Mouse (Mus musculus) myocyte (in vitro differentiated cells): ENCODE results near the gene Slc11a2. TPM values are rescaled to one million over a fixed set of nuclear protein-coding genes. Genes with fewer than 3 reads are reported as not detected.
"Not testable (repeated sequence)": the region's sequence is repeated elsewhere in the genome, so short reads cannot be mapped to it uniquely, and the experiment has no call there.

Experiments used
- H3K27me3 ChIP-seq: one replicate; pipeline ENCODE4 v1.6.1; 2011; ENCODE audit not compliant: control insufficient read depth, insufficient read depth, insufficient read length
- H3K36me3 ChIP-seq: one replicate; pipeline ENCODE4 v1.6.1; 2011; ENCODE audit not compliant: control insufficient read depth, insufficient read depth
- H3K4me2 ChIP-seq: one replicate; pipeline ENCODE4 v1.6.1; 2011; ENCODE audit warnings: low read depth, control low read depth
- H3K4me3 ChIP-seq: one replicate; pipeline ENCODE4 v1.5.1; 2011; ENCODE audit warnings: mild to moderate bottlenecking, control low read depth, moderate library complexity
- H3K79me2 ChIP-seq: one replicate; pipeline ENCODE4 v1.6.1; 2011; ENCODE audit not compliant: control insufficient read depth, insufficient read depth
- H3ac ChIP-seq: one replicate; pipeline ENCODE4 v1.6.1; 2011; ENCODE audit not compliant: control insufficient read depth, insufficient read length
- CEBPB ChIP-seq: IDR thresholded peaks from 2 replicates; pipeline ENCODE4 v1.6.1; 2011; ENCODE audit warnings: mild to moderate bottlenecking, moderate library complexity; ENCODE audit not compliant: poor library complexity, insufficient read depth, severe bottlenecking
- E2F4 ChIP-seq: IDR thresholded peaks from one replicate; pipeline ENCODE4 v1.6.1; 2011; ENCODE audit warnings: mild to moderate bottlenecking, control low read depth, moderate library complexity; ENCODE audit not compliant: insufficient read depth
- MAX ChIP-seq: IDR thresholded peaks from one replicate; pipeline ENCODE4 v1.6.1; 2011; ENCODE audit warnings: low read depth, mild to moderate bottlenecking, control low read depth
- MYOD1 ChIP-seq, 3 experiments: IDR thresholded peaks; one replicate each; pipeline ENCODE4 v1.6.1; 2011; ENCODE audit warnings: control low read depth in 2 of 3, low read depth in 2 of 3, mild to moderate bottlenecking in 2 of 3, moderate library complexity in 1 of 3; ENCODE audit not compliant: insufficient read length in 2 of 3, control insufficient read depth in 1 of 3
- MYOG ChIP-seq, 3 experiments: IDR thresholded peaks; one replicate each; pipeline ENCODE4 v1.6.1; 2011; ENCODE audit warnings: control low read depth in 2 of 3, low read depth in 2 of 3, mild to moderate bottlenecking in 2 of 3; ENCODE audit not compliant: insufficient read length in 2 of 3, control insufficient read depth in 1 of 3, insufficient read depth in 1 of 3
- POLR2A ChIP-seq: IDR thresholded peaks from one replicate; pipeline ENCODE4 v1.6.1; 2011; ENCODE audit warnings: low read depth, mild to moderate bottlenecking, control low read depth, moderate library complexity; ENCODE audit not compliant: insufficient read length
- POLR2AphosphoS2 ChIP-seq: IDR thresholded peaks from one replicate; pipeline ENCODE4 v1.6.1; 2011; ENCODE audit warnings: low read depth, control low read depth; ENCODE audit not compliant: insufficient read length
- REST ChIP-seq: IDR thresholded peaks from one replicate; pipeline ENCODE4 v1.6.1; 2011; ENCODE audit warnings: mild to moderate bottlenecking, control low read depth, moderate library complexity; ENCODE audit not compliant: insufficient read depth, insufficient read length
- SRF ChIP-seq: IDR thresholded peaks from one replicate; pipeline ENCODE4 v1.6.1; 2011; ENCODE audit warnings: low read depth; ENCODE audit not compliant: control insufficient read depth, insufficient read length
- TCF12 ChIP-seq: IDR thresholded peaks from one replicate; pipeline ENCODE4 v1.6.1; 2011; ENCODE audit warnings: mild to moderate bottlenecking, control low read depth; ENCODE audit not compliant: poor library complexity, insufficient read depth, severe bottlenecking
- TCF3 ChIP-seq: IDR thresholded peaks from one replicate; pipeline ENCODE4 v1.6.1; 2011; ENCODE audit warnings: low read depth, control low read depth; ENCODE audit not compliant: insufficient read length
- USF1 ChIP-seq: IDR thresholded peaks from one replicate; pipeline ENCODE4 v1.6.1; 2011; ENCODE audit warnings: low read depth, mild to moderate bottlenecking, control low read depth, moderate library complexity
- polyA plus RNA-seq: library from polyadenylated mRNA; unstranded; fragments of >200 nt; fragmentation: generic; extraction: Trizol; gene quantifications from one replicate; pipeline ENCODE4 v1.2.1, GENCODE M21; 2012; ENCODE audit warnings: missing spikeins

Gene Slc11a2
- polyA plus RNA-seq, 1 experiment, result 48.2 TPM

- H3ac ChIP-seq, result no peak overlapping the region
- H3K4me3 ChIP-seq, result no peak overlapping the region
- no peak overlapping the region for H3K4me2 ChIP-seq
- no peaks in the 10 kb centered on the region for H3K36me3 ChIP-seq
- H3K27me3 ChIP-seq, result no peaks in the 10 kb centered on the region
- TF ChIP-seq MYOG (IDR thresholded peaks at IDR 0.05; ENCODE audit: control insufficient read depth in 1 of 3, insufficient read depth in 1 of 3, insufficient read length in 2 of 3, low read depth in 2 of 3) (peak in 1 of 3 experiments; percentile 34), TCF3 (no peak), POLR2AphosphoS2 (no peak), MAX (no peak), TCF12 (peak; percentile 36), POLR2A (no peak), REST (no peak), CEBPB (no peak), MYOD1 (IDR thresholded peaks at IDR 0.05; ENCODE audit: control insufficient read depth in 1 of 3, insufficient read length in 2 of 3, low read depth in 2 of 3) (peak; percentile 87 to 92 (median 87)), SRF (no peak)
- no peaks in the 10 kb centered on the region for H3K79me2 ChIP-seq
Measured at GRCm38 (mm10) chr15:100428296-100428905, 3.5 kb upstream of the Slc11a2 start.

- Histone ChIP-seq H3K79me2 (peaks cover 31% of the 10 kb centered on the region), H3K4me3 (peak overlapping the region; percentile 31)
Measured at GRCm38 (mm10) chr15:100423916-100424315, 956 bp downstream of the Slc11a2 start.

GRCm38 (mm10) chr15:100422899-100423860 lies 1.7 kb downstream of the Slc11a2 start:
- Histone ChIP-seq H3K4me3 (peak overlapping the region; percentile 31), H3K79me2 (peaks cover 38% of the 10 kb centered on the region), H3ac (peak overlapping the region; percentile 62), H3K4me2 (peak overlapping the region; percentile 100), H3K36me3 (no peaks in the 10 kb centered on the region), H3K27me3 (no peaks in the 10 kb centered on the region)
- peak; percentile 97 for TF ChIP-seq POLR2A
- peak; percentile 90 for TF ChIP-seq POLR2AphosphoS2
- TF ChIP-seq E2F4, result peak; percentile 63
- TF ChIP-seq MYOD1 (IDR thresholded peaks at IDR 0.05; ENCODE audit: control insufficient read depth in 1 of 3, insufficient read length in 2 of 3, low read depth in 2 of 3), result peak in 1 of 3 experiments; percentile 12
- TF ChIP-seq MAX, result no peak

More at GRCm38 (mm10) chr15:100423916-100424315, 956 bp downstream of the Slc11a2 start:
- no peaks in the 10 kb centered on the region for H3K36me3 ChIP-seq
- no peaks in the 10 kb centered on the region for H3K27me3 ChIP-seq
- TF ChIP-seq E2F4 (no peak), USF1 (no peak), MYOD1 (IDR thresholded peaks at IDR 0.05; ENCODE audit: control insufficient read depth in 1 of 3, insufficient read length in 2 of 3, low read depth in 2 of 3) (peak in 2 of 3 experiments; percentile 18 to 77), MYOG (IDR thresholded peaks at IDR 0.05; ENCODE audit: control insufficient read depth in 1 of 3, insufficient read depth in 1 of 3, insufficient read length in 2 of 3, low read depth in 2 of 3) (peak in 1 of 3 experiments; percentile 76), TCF12 (no peak), MAX (no peak), SRF (no peak)
- no peak overlapping the region for H3ac ChIP-seq
- peak overlapping the region; percentile 100 for H3K4me2 ChIP-seq

- peak overlapping the region; percentile 62 for H3ac ChIP-seq
- H3K79me2 ChIP-seq, result peaks cover 45% of the 10 kb centered on the region
- H3K4me2 ChIP-seq, result peak overlapping the region; percentile 79
- no peak for TF ChIP-seq E2F4
- no peak for TF ChIP-seq REST
- no peak for TF ChIP-seq USF1
- no peak for TF ChIP-seq POLR2AphosphoS2
- peak in 1 of 3 experiments; percentile 22 for TF ChIP-seq MYOG (IDR thresholded peaks at IDR 0.05; ENCODE audit: control insufficient read depth in 1 of 3, insufficient read depth in 1 of 3, insufficient read length in 2 of 3, low read depth in 2 of 3)
- H3K27me3 ChIP-seq, result no peaks in the 10 kb centered on the region
- peak overlapping the region; percentile 31 for H3K4me3 ChIP-seq
- no peaks in the 10 kb centered on the region for H3K36me3 ChIP-seq
Measured at GRCm38 (mm10) chr15:100422476-100422875, 2.4 kb downstream of the Slc11a2 start.

- peak within 1 kb of the TSS; percentile 31 for H3K4me3 ChIP-seq
- H3K79me2 ChIP-seq, result peaks cover 50% of the 10 kb centered on the region
- not testable (repeated sequence) for H3K36me3 ChIP-seq, H3K27me3 ChIP-seq
- H3K4me2 ChIP-seq, result peak within 1 kb of the TSS; percentile 79
- H3ac ChIP-seq, result peak within 1 kb of the TSS; percentile 62
Measured at GRCm38 (mm10) chr15:100421758-100422197, 3.1 kb downstream of the Slc11a2 start, which contains the start of gene Gm5475. Gene Gm5475, plus strand, starts transcription at chr15:100422147.
